Mouse (Mus musculus): ENCODE data around the gene Snrpa.

DNA sequence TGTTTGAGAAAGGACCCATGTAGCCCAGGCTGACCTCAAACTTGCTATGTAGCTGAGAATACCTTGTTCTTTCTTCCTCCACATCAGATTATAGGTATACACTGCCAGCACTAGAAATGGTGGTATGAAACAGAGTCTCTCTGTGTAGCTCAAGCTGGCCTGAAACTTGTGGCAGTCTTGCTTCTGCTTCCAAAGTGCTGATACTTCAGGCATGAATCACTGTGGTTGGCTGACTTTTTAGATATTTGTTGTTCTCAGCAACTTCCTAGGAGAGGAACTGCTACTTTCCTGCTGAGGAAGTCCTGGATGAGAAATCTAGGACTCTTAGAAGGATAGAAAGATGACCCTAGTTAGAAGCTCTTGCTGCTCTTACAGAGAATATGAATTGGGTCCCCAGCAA, 2.3 kb upstream of the Snrpa start:
- no peak for TF ChIP-seq POLR2A (IDR thresholded peaks at IDR 0.05; ENCODE audit: control insufficient read depth, low read depth, low read length)
- no peak for TF ChIP-seq CTCF (IDR thresholded peaks at IDR 0.05; ENCODE audit: control insufficient read depth, insufficient read depth, insufficient replicate concordance, low read depth, low read length)
